Mouse (Mus musculus) lung, adult 18-20 months (tissue): ENCODE results near the gene Mrgprb5.
"Not testable (repeated sequence)": the region's sequence is repeated elsewhere in the genome, so short reads cannot be mapped to it uniquely, and the experiment has no call there.

Experiments
- DNase-seq, 2 experiments: peaks; one replicate each; pipeline ENCODE4 v3.0.0; 2022; ENCODE audit warnings: mixed read lengths in 2 of 2

The Mrgprb5 gene

DNA sequence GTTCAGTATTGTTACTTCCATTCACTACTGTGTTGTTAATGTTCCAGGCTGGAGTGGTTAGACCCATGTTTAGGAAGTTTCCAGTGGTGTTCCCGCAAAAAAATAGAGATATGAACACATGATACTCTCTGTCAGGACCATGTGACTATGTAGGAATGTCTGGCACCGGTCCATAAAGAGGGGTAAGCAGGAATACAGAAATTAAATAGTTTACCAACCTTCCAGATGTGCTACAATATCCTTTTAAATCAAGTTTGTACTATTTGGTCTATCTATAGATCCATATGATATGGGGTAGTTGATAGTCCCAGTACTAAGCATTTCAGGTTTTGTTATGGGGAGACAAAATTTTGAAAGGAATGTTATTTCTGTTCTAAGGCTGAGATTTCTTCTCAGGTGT, at the start of gene Mrgprb5:
Gene Mrgprb5, minus strand, starts transcription at position 101 of the 400 bp plus-strand sequence.
- DNase-seq, result no peak

DNA sequence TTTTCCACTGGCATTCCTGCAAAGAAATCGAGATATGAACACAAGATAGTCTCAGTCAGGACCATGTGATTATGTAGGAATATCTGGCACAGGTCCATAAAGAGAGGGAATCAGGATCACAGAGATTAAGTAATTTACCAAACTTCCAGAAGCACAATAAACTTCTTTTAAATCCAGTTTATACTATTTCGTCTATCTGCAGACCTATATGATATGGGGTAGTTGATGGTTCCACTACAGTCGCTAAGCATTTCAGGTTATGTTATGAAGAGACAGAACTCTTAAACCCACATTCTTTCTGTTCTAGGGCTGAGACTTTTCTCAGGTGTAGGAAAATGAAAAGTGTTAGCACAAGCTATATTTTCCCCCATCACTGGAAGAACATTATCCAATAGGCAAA, 30.4 kb upstream of the Mrgprb5 start, which contains the start of gene Mrgprb4:
Gene Mrgprb4, minus strand, starts transcription at position 101 of the 400 bp plus-strand sequence.
- DNase-seq, result no peak

DNA sequence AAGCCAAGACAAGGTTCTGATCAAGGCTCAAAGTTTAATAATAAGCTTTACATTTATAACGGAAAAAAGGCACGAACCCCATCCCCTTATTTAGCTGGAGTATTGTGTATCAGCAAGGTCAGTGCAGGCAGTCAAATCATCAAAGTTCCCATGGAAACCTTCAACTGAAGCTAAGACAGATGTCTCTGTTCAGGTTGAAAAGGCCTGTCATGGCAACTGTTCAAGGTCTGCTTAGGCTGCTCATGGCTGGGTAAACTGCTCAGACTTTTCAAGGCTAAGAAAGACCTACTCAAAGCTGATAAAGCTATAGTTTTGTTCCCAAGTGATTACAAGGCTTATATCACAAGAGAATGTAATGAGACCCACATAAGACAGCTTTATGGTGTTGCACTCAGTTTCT, 1.3 kb downstream of the Mrgprb5 start:
- DNase-seq, result no peak

DNA sequence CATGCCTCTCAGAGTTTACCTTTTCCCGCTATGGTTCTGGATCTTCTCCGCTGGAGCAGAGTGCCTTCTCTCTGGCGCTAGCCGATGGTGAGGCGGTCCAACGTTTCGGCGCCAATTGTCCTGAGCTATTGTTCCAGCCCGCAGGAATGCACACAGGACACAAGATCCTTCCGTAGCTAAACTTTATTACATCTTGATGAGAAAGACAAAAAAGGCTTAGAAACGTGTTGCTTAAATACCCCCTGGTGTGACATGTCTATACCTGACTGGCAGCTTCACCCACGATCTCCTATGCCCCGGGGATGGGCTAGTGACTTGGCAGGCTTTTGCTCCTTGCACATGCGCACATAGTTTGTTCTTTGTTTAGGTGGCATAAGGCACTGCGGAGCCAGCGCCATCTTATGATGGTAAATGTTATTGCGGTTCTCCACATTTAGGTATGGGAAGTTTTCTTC, 30.5 kb downstream of the Mrgprb5 start:
- peak in 1 of 2 experiments; percentile 21 for DNase-seq

DNA sequence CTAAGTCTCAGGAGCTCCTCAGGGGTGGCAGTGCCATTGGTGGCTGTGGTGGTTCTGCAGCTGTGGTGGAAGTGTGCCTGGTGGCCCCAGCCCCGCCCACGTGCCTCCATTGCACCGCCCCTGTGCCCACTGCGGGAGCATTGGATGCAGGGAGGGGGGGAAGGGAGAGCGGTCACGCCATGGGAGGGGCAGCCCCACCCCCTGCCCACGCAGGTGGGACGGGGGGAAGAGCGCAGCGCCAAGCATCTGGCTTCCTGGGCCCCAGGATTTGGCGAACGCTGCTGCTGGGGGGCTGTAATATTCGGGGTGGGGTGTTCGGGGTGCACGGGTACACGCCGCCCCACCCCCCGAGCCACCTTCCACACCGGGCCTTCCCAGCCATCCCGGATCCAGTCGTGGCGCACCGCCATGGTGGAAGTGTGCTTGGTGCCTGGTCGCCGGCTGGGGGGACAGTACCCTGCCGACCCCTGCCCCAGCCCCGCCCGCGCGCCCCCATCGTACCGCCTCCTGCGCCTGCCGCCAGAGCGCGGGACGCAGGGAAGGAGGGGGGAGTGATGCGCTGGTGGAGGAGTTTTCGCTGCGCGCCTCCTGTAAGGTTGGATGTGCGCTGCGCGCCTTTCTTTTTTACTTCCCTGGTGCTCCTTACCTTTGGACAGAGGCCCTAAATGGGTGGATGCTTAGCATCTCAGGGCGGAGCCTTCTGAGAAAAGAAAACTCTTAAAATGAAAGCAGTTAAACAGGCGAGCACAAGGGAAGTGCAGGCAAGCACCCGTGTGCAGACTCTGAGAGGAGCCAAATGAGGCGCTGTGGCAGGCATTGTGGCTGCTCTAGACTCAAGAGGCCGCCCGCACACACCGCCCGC, 31.4 kb downstream of the Mrgprb5 start:
- DNase-seq, result peak in 1 of 2 experiments; percentile 3

DNA sequence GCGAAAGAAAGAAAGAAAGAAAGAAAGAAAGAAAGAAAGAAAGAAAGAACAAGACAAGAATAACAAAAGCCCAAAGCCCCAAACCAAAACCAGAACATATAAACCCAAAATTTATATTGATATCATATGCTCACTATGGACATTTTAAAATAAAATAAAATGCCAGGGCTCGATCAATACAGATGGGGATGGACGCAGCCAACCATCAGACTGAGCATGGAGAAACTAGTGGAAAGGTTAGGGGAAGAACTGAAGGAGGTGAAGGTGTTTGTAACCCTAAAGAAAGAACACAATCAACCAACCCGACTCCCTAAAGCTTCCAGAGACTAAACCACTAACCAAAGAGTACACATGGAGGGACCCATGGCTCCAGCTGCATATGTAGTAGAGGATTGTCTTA, 36.1 kb downstream of the Mrgprb5 start:
- DNase-seq, result no peak

DNA sequence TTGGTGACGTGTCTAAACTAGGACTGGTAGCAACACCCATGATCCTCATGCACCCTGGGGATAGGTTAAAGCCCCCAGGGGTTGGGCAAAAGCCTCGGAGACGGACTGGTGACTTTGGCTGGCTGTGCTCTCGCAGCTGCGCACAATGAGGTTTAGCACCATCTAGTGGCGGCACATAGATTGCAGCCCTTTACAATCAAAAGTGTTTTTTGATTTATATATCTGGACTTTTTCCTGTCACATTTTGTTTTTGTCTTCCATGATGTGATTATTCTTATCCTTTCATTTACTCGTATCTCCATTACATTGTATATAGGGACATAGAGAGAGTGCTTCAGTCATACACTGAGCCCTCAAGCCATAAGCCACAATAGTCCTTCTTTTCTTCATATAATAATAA, 36.6 kb downstream of the Mrgprb5 start:
- peak in 1 of 2 experiments; percentile 3 for DNase-seq

DNA sequence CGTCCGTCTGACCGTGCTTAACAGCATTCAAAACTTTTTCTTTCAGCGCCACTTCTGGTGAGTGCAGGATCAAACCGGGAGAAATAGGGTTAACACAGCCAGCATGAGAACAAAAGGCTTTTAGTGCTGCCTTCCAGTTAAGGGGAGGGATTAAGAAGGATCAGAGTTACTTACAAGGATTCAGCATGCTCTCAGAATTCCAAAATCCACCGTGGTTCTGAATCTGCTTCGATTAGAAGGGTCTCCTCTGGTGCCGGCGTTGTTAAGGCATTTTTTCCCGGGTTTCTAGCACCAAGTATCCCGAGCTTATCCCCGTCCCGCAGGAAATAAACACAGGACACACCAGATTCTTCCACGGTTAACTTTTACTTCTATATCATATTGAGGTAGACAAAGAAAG, 37.0 kb downstream of the Mrgprb5 start:
- DNase-seq, result not testable (repeated sequence)

DNA sequence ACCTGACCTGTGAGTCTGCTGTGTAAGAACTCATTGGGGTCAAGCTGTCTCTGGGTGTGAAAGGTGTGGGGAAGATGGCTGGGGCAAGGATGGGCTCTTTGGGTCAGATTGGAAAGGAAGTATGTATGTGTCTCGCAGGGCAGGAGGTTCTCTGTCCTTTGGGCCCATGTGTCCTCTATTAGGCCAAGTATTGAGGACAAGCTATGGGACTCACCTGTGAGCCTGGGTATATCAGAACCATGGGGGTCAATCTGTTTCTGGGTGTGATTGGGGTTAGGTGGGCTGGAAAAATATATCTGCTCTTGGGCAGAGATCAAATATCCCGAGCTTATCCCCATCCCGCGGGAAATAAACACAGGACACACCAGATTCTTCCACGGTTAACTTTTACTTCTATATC, 45.0 kb downstream of the Mrgprb5 start:
- no peak for DNase-seq
